In the genomic region with DNA sequence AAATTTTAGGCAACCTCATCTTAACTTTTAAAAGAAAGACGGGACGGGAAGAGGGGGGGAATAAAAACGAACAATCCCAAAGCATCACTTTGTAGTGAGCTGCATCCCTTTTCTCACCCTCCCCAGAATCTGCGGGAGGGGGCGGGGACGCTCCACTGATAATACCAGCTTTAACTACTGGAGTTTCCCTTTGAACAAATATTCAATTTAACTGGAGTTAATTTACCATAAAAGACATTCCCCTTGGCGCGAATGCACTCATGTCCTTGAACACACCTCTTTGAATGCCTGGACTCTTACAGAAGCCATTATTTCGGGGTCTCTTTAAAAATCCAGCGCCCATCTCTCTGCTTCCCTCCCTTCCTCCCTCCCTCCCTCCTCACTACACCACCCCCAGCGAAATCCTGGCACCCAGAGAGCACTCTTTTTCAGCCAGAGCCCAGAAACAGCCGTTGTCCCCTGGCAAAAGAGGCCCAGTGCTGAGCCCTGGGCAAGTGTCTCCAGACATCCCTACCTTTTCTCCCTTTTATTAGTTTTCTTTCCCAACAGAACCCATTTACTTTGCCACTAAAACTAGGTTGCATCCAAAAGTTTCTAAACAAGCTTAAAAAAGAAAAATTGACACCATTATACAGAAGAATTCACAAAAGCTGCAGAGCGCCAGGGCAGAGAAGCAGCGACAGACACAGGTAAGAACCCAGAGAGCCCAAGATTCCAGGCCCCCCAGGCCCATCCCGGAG, we compare ENCODE assay signal across 8 mouse cellular contexts.
DNase-seq lines count a peak whose midpoint lies in the region; ATAC-seq lines count a peak whose summit lies in the region.

No protein-coding gene starts in this region.

- peak overlapping the region; percentile 100 for H3K27ac ChIP-seq in kidney, embryonic 15.5 days
- peak overlapping the region; percentile 98 for H3K27ac ChIP-seq in midbrain, embryonic 12.5 days (replicated peaks)

- peak overlapping the region; percentile 79 for H3K4me3 ChIP-seq in kidney, embryonic 15.5 days (replicated peaks)
- peak overlapping the region; percentile 84 for H3K4me3 ChIP-seq in midbrain, embryonic 12.5 days

- ATAC-seq in kidney, embryonic 15.5 days (replicated peaks; ENCODE audit: low FRiP score) = no peak
- no peak for ATAC-seq in midbrain, embryonic 12.5 days (ENCODE audit: low FRiP score, low read depth)

- no peaks in the 10 kb centered on the region for H3K36me3 ChIP-seq in kidney, embryonic 15.5 days
- no peaks in the 10 kb centered on the region for H3K36me3 ChIP-seq in midbrain, embryonic 12.5 days

- H3K4me1 ChIP-seq in kidney, embryonic 15.5 days = peaks cover 60% of the 10 kb centered on the region
- peaks cover 56% of the 10 kb centered on the region for H3K4me1 ChIP-seq in midbrain, embryonic 12.5 days

- H3K4me2 ChIP-seq in kidney, embryonic 15.5 days = peak overlapping the region; percentile 96
- H3K4me2 ChIP-seq in midbrain, embryonic 12.5 days (replicated peaks) = peak overlapping the region; percentile 94

- H3K9me3 ChIP-seq in kidney, embryonic 15.5 days (replicated peaks) = no peaks in the 10 kb centered on the region
- H3K9me3 ChIP-seq in midbrain, embryonic 12.5 days = no peaks in the 10 kb centered on the region

- peak overlapping the region; percentile 86 for H3K9ac ChIP-seq in kidney, embryonic 15.5 days
- peak overlapping the region; percentile 62 for H3K9ac ChIP-seq in midbrain, embryonic 12.5 days (replicated peaks)

- H3K27me3 ChIP-seq in kidney, embryonic 15.5 days = peaks cover 23% of the 10 kb centered on the region
- no peaks in the 10 kb centered on the region; the same call in 1 of the 2 replicates for H3K27me3 ChIP-seq in midbrain, embryonic 12.5 days

- DNase-seq in embryo, embryonic 10.5 days (ENCODE audit: low spot score) = peak; percentile 58
- no peak for DNase-seq in embryo, embryonic 10 days (ENCODE audit: low spot score)
- DNase-seq in brain, adult 2 months (ENCODE audit: low read depth, low spot score) = peak; percentile 70
- peak; percentile 60 for DNase-seq in gastrocnemius, postnatal 10 days
- DNase-seq in ovary, adult 18-20 months (ENCODE audit: low spot score) = no peak
- DNase-seq in layer of hippocampus, adult 9-10 months (ENCODE audit: low spot score) = no peak

- 11% methylated on average over 15 of the region's 15 CpGs for WGBS in kidney, embryonic 15.5 days
- 3% methylated on average over 15 of the region's 15 CpGs for WGBS in midbrain, embryonic 12.5 days

Comparison
In these comparisons a context has a peak if more than half of its experiments do, and no peak if none do; other contexts are left out.
1. DNase-seq: peak in embryo, embryonic 10.5 days (single experiment), brain, adult 2 months (single experiment) and gastrocnemius, postnatal 10 days (single experiment); none in embryo, embryonic 10 days (single experiment), ovary, adult 18-20 months (single experiment) and layer of hippocampus, adult 9-10 months (single experiment).